In genomic region chr7:99100087-99100486, GRCm38 (mm10) we compare ENCODE assay signal across 19 mouse cellular contexts. TPM values are rescaled to one million over a fixed set of nuclear protein-coding genes. Genes with fewer than 3 reads are reported as not detected.
DNase-seq lines count a peak whose midpoint lies in the region; ATAC-seq lines count a peak whose summit lies in the region.
"Had no signal": no experiment of that assay in that cellular context is flagged by ENCODE, and none has a peak within 500 bp of the region (broad histone marks: within the 10 kb centered on the region; RNA-seq: fewer than 3 reads in every experiment).

No protein-coding gene starts in this region.

- 0 out of 2 replicates have a peak, but pooled peaks have one; percentile 27 for ATAC-seq in midbrain, embryonic 15.5 days (replicated peaks)
- no peak for ATAC-seq in midbrain, embryonic 13.5 days
- ATAC-seq in liver, embryonic 15.5 days (ENCODE audit: insufficient read depth), result peak; percentile 47
- ATAC-seq: forebrain, embryonic 15.5 days had no signal

- 66% methylated on average over 9 of the region's 9 CpGs for WGBS in midbrain, embryonic 15.5 days
- WGBS in midbrain, embryonic 13.5 days, result 67% methylated on average over 9 of the region's 9 CpGs
- 71% methylated on average over 9 of the region's 9 CpGs for WGBS in liver, embryonic 15.5 days (ENCODE audit: insufficient replicate concordance)

- peak; percentile 78 for DNase-seq in heart, adult 11 months
- DNase-seq in heart, postnatal 10 days, result no peak
- DNase-seq in right cerebral cortex, adult 18-20 months, result no peak
- DNase-seq in cerebellum, postnatal 36 days, result no peak
- DNase-seq: adrenal gland, postnatal 36 days; cerebellum, adult 9-10 months; gastrocnemius, postnatal 10 days; layer of hippocampus, adult 9-11 months; left cerebral cortex, postnatal 4 days; lung, adult 18-20 months; lung, postnatal 10 days; thymus, postnatal 14 days had no signal

- intact Hi-C loops in heart, postnatal 10 days (cut with DNase I), result no loop called here

- H3K4me2 ChIP-seq in midbrain, embryonic 15.5 days, result no peak overlapping the region
- no peak overlapping the region for H3K4me2 ChIP-seq in midbrain, embryonic 13.5 days (replicated peaks)
- peak overlapping the region; percentile 23; the same call in 1 of the 2 replicates for H3K4me2 ChIP-seq in liver, embryonic 15.5 days
- H3K4me2 ChIP-seq: forebrain, embryonic 15.5 days; heart, embryonic 11.5 days; hindbrain, embryonic 15.5 days; midbrain, embryonic 11.5 days had no signal

- no peaks in the 10 kb centered on the region for H3K27me3 ChIP-seq in midbrain, embryonic 15.5 days (replicated peaks)
- no peaks in the 10 kb centered on the region for H3K27me3 ChIP-seq in midbrain, embryonic 13.5 days
- H3K27me3 ChIP-seq in liver, embryonic 15.5 days, result no peaks in the 10 kb centered on the region
- H3K27me3 ChIP-seq: forebrain, embryonic 15.5 days; hindbrain, embryonic 15.5 days had no signal

- H3K9me3 ChIP-seq in midbrain, embryonic 15.5 days, result no peaks in the 10 kb centered on the region
- H3K9me3 ChIP-seq in midbrain, embryonic 13.5 days, result no peaks in the 10 kb centered on the region
- H3K9me3 ChIP-seq in liver, embryonic 15.5 days (replicated peaks), result no peaks in the 10 kb centered on the region
- H3K9me3 ChIP-seq: forebrain, embryonic 15.5 days; hindbrain, embryonic 15.5 days had no signal

- no peaks in the 10 kb centered on the region for H3K36me3 ChIP-seq in midbrain, embryonic 15.5 days (replicated peaks)
- peaks cover 9% of the 10 kb centered on the region for H3K36me3 ChIP-seq in midbrain, embryonic 13.5 days
- peaks cover 14% of the 10 kb centered on the region for H3K36me3 ChIP-seq in liver, embryonic 15.5 days (replicated peaks)
- H3K36me3 ChIP-seq: forebrain, embryonic 15.5 days had no signal

- no peak overlapping the region for H3K4me3 ChIP-seq in midbrain, embryonic 15.5 days
- no peak overlapping the region for H3K4me3 ChIP-seq in midbrain, embryonic 13.5 days (replicated peaks)
- no peak overlapping the region for H3K4me3 ChIP-seq in liver, embryonic 15.5 days (replicated peaks)
- H3K4me3 ChIP-seq: forebrain, embryonic 15.5 days; hindbrain, embryonic 15.5 days had no signal

- no peak overlapping the region for H3K9ac ChIP-seq in midbrain, embryonic 15.5 days
- H3K9ac ChIP-seq in midbrain, embryonic 13.5 days (replicated peaks), result no peak overlapping the region
- H3K9ac ChIP-seq in liver, embryonic 15.5 days, result no peak overlapping the region
- H3K9ac ChIP-seq: forebrain, embryonic 15.5 days; hindbrain, embryonic 15.5 days had no signal

- peaks cover 20% of the 10 kb centered on the region for H3K4me1 ChIP-seq in midbrain, embryonic 15.5 days
- peaks cover 28% of the 10 kb centered on the region for H3K4me1 ChIP-seq in midbrain, embryonic 13.5 days (replicated peaks)
- H3K4me1 ChIP-seq in liver, embryonic 15.5 days (replicated peaks), result peaks cover 29% of the 10 kb centered on the region

- no peak overlapping the region for H3K27ac ChIP-seq in midbrain, embryonic 15.5 days
- no peak overlapping the region for H3K27ac ChIP-seq in midbrain, embryonic 13.5 days
- H3K27ac ChIP-seq in liver, embryonic 15.5 days (replicated peaks), result 0 out of 2 replicates have a peak overlapping the region, but pooled peaks have one; percentile 62
- H3K27ac ChIP-seq: forebrain, embryonic 15.5 days; hindbrain, embryonic 15.5 days had no signal

RNA-seq across cellular contexts. Expression of gene Uvrag, which starts 40.9 kb away (rescaled TPM):
- total RNA-seq in heart, postnatal 10 days (2021), result 10 to 100 TPM; 34.6 to 35.0 TPM
- 16.8 and 18.2 TPM in 2 replicates for polyA plus RNA-seq in midbrain, embryonic 15.5 days (2015; fragmentation: Nextera tagmentation; extraction: Ambion mirVana)
- polyA plus RNA-seq in midbrain, embryonic 13.5 days (2015; fragmentation: Nextera tagmentation; extraction: Ambion mirVana), result 13.1 and 16.3 TPM in 2 replicates
- polyA plus RNA-seq in liver, embryonic 15.5 days (2015; fragmentation: Nextera tagmentation; extraction: Ambion mirVana), result 8.3 and 9.7 TPM in 2 replicates
